15 mouse cellular contexts compared by ENCODE assay signal in genomic region chr3:105865122-105865521, GRCm38 (mm10). TPM values are rescaled to one million over a fixed set of nuclear protein-coding genes. Genes with fewer than 3 reads are reported as not detected.
DNase-seq lines count a peak whose midpoint lies in the region; ATAC-seq and TF ChIP-seq lines count a peak whose summit lies in the region.
"Had no signal": no experiment of that assay in that cellular context is flagged by ENCODE, and none has a peak within 500 bp of the region (broad histone marks: within the 10 kb centered on the region; RNA-seq: fewer than 3 reads in every experiment).

No protein-coding gene starts in this region.

- no peak overlapping the region for H3K4me2 ChIP-seq in forebrain, embryonic 15.5 days (replicated peaks)
- H3K4me2 ChIP-seq: embryonic facial prominence, embryonic 15.5 days; hindbrain, embryonic 12.5 days; kidney, embryonic 15.5 days had no signal

- H3K9me3 ChIP-seq in MEL (replicated peaks; ENCODE audit: insufficient read depth, low read length) = no peaks in the 10 kb centered on the region
- no peaks in the 10 kb centered on the region for H3K9me3 ChIP-seq in forebrain, embryonic 15.5 days
- H3K9me3 ChIP-seq: embryonic facial prominence, embryonic 15.5 days; hindbrain, embryonic 12.5 days; kidney, embryonic 15.5 days had no signal

- TF ChIP-seq POLR2A in MEL (IDR thresholded peaks at IDR 0.05; ENCODE audit: control insufficient read depth in 1 of 2, insufficient read depth in 1 of 2, low read depth in 1 of 2, low read length in 2 of 2, poor library complexity in 1 of 2) = no peak

- DNase-seq in layer of hippocampus, adult 8-10 months (ENCODE audit: low spot score in 2 of 2) = peak; percentile 15 to 38
- no peak for DNase-seq in layer of hippocampus, adult 9-10 months (ENCODE audit: low spot score)
- DNase-seq in MEL (ENCODE audit: low read depth, low spot score) = peak; percentile 50
- DNase-seq in testis, postnatal 10 days (ENCODE audit: low spot score) = no peak
- DNase-seq: adrenal gland, postnatal 36 days; cerebellum, adult 9-10 months; heart, adult 2 months had no signal

- peaks cover 0 to 8% of the 10 kb centered on the region in 2 experiments for H3K27me3 ChIP-seq in MEL (ENCODE audit: control insufficient read depth in 1 of 2, insufficient read depth in 2 of 2, low read length in 2 of 2)
- H3K27me3 ChIP-seq in forebrain, embryonic 15.5 days = no peaks in the 10 kb centered on the region
- H3K27me3 ChIP-seq: embryonic facial prominence, embryonic 15.5 days; hindbrain, embryonic 12.5 days; kidney, embryonic 15.5 days had no signal

- H3K9ac ChIP-seq in MEL (ENCODE audit: control insufficient read depth, low read depth, low read length, poor library complexity, severe bottlenecking) = no peak overlapping the region
- no peak overlapping the region for H3K9ac ChIP-seq in forebrain, embryonic 15.5 days (replicated peaks)
- H3K9ac ChIP-seq: embryonic facial prominence, embryonic 15.5 days; hindbrain, embryonic 12.5 days; kidney, embryonic 15.5 days; liver, embryonic 14.5 days had no signal

- H3K4me1 ChIP-seq in MEL (ENCODE audit: control insufficient read depth in 1 of 2, insufficient read depth in 2 of 2, low read length in 2 of 2) = no peaks in the 10 kb centered on the region
- H3K4me1 ChIP-seq in forebrain, embryonic 15.5 days = no peaks in the 10 kb centered on the region
- H3K4me1 ChIP-seq: hindbrain, embryonic 12.5 days had no signal

- peak overlapping the region; percentile 4 to 22; a peak in 1 of 4 replicates for H3K4me3 ChIP-seq in MEL (ENCODE audit: control insufficient read depth in 1 of 2, insufficient read depth in 1 of 2, low read depth in 2 of 2, low read length in 2 of 2)
- H3K4me3 ChIP-seq in forebrain, embryonic 15.5 days = no peak overlapping the region
- H3K4me3 ChIP-seq: embryonic facial prominence, embryonic 15.5 days; heart, adult 2 months; hindbrain, embryonic 12.5 days; kidney, embryonic 15.5 days had no signal

- WGBS in forebrain, embryonic 15.5 days = 78% methylated on average over 9 of the region's 9 CpGs

- H3K27ac ChIP-seq in MEL (ENCODE audit: control insufficient read depth, low read depth, low read length) = no peak overlapping the region
- H3K27ac ChIP-seq in forebrain, embryonic 15.5 days (replicated peaks) = no peak overlapping the region
- H3K27ac ChIP-seq: embryonic facial prominence, embryonic 15.5 days; hindbrain, embryonic 12.5 days; kidney, embryonic 15.5 days; liver, embryonic 14.5 days had no signal

- peak; percentile 80 for ATAC-seq in common myeloid progenitor, adult 5-6 weeks (replicated peaks; ENCODE audit: low read depth, poor library complexity, severe bottlenecking)
- peak; percentile 32; the same call in 1 of the 2 replicates for ATAC-seq in neutrophil, adult 5-6 weeks (ENCODE audit: extremely low read depth, insufficient number of reproducible peaks, low FRiP score, poor library complexity, severe bottlenecking)
- ATAC-seq in forebrain, embryonic 15.5 days (replicated peaks) = no peak

- no peaks in the 10 kb centered on the region for H3K36me3 ChIP-seq in MEL (ENCODE audit: control insufficient read depth in 1 of 2, insufficient read depth in 2 of 2, low read length in 2 of 2)
- H3K36me3 ChIP-seq in forebrain, embryonic 15.5 days = no peaks in the 10 kb centered on the region
- H3K36me3 ChIP-seq: embryonic facial prominence, embryonic 15.5 days; hindbrain, embryonic 12.5 days; kidney, embryonic 15.5 days had no signal

- no peaks in the 10 kb centered on the region for H3K79me2 ChIP-seq in MEL (ENCODE audit: control insufficient read depth, insufficient read depth, low read length, poor library complexity)

- no peak for TF ChIP-seq RAD21 in MEL (IDR thresholded peaks at IDR 0.05; ENCODE audit: low read depth, low read length)

- no peak for TF ChIP-seq CTCF in MEL (IDR thresholded peaks at IDR 0.05 in 2 of 3, conservative IDR thresholded peaks at IDR 0.05 in 1 of 3; ENCODE audit: control insufficient read depth in 1 of 3, insufficient read depth in 1 of 3, low read depth in 2 of 3, low read length in 3 of 3, poor library complexity in 1 of 3, severe bottlenecking in 1 of 3)

- TF ChIP-seq EP300 in MEL (IDR thresholded peaks at IDR 0.05; ENCODE audit: low read depth in 1 of 2, low read length in 2 of 2) = no peak

TF ChIP-seq in MEL, 35 proteins besides CTCF, POLR2A, EP300 and RAD21:
- TF ChIP-seq MEF2A (IDR thresholded peaks at IDR 0.05; ENCODE audit: extremely low read depth, insufficient replicate concordance, low read depth, low read length, poor library complexity, severe bottlenecking) (no peak), CHD2 (IDR thresholded peaks at IDR 0.05; ENCODE audit: low read length) (no peak), ZKSCAN1 (IDR thresholded peaks at IDR 0.05; ENCODE audit: low read depth, low read length) (no peak), NELFE (IDR thresholded peaks at IDR 0.05; ENCODE audit: low read depth, low read length) (no peak), CHD1 (IDR thresholded peaks at IDR 0.05; ENCODE audit: low read depth, low read length) (no peak), NRF1 (IDR thresholded peaks at IDR 0.05; ENCODE audit: insufficient read depth, low read depth, low read length, poor library complexity, severe bottlenecking) (no peak)

RNA-seq across cellular contexts. Expression of gene Adora3, which starts 5.5 kb away (rescaled TPM):
- total RNA-seq in layer of hippocampus, adult 8-10 months (2022) = 1 to 10 TPM in 3 of 4 experiments, under 1 TPM in 1; 0.89 to 3.8 (median 2.5) TPM
- 0.36 and 0.42 TPM in 2 replicates for total RNA-seq in MEL (2012; rRNA removed)
- polyA plus RNA-seq in MEL (2012; ENCODE audit: insufficient read depth in 1 of 2, insufficient read length in 2 of 2, low read depth in 1 of 2, low replicate concordance in 2 of 2, missing spikeins in 1 of 2) = under 1 TPM in 1 of 2 experiments, not detected in 1; 0.65 TPM
- 0.32 and 1.5 TPM in 2 replicates for total RNA-seq in common myeloid progenitor, adult 5-6 weeks (2017)
- 1.6 and 2.7 TPM in 2 replicates for total RNA-seq in neutrophil, adult 5-6 weeks (2017)
- 0.23 and 0.46 TPM in 2 replicates for polyA plus RNA-seq in forebrain, embryonic 15.5 days (2015; fragmentation: Nextera tagmentation; extraction: Ambion mirVana)
- total RNA-seq: heart, adult 2 months had no signal
- polyA plus RNA-seq: hindbrain, embryonic 12.5 days; kidney, embryonic 15.5 days had no signal

RNA-seq across cellular contexts. Expression of gene Tmigd3, which starts 5.6 kb away (rescaled TPM):
- under 1 TPM; 0.41 to 0.78 (median 0.63) TPM for total RNA-seq in layer of hippocampus, adult 8-10 months (2022)
- total RNA-seq in MEL (2012; rRNA removed) = 0.27 and 0.39 TPM in 2 replicates
- under 1 TPM in 1 of 2 experiments, not detected in 1; 0.36 TPM for polyA plus RNA-seq in MEL (2012; ENCODE audit: insufficient read depth in 1 of 2, insufficient read length in 2 of 2, low read depth in 1 of 2, low replicate concordance in 2 of 2, missing spikeins in 1 of 2)
- total RNA-seq in common myeloid progenitor, adult 5-6 weeks (2017) = 1.0 TPM in 1 of 2 replicates, not detected in the other
- total RNA-seq in neutrophil, adult 5-6 weeks (2017) = not detected in 2 replicates
- polyA plus RNA-seq in forebrain, embryonic 15.5 days (2015; fragmentation: Nextera tagmentation; extraction: Ambion mirVana) = 0.24 TPM in 1 of 2 replicates, not detected in the other
- total RNA-seq: left cerebral cortex, adult 8-10 months had no signal
- polyA plus RNA-seq: heart, adult 2 months; hindbrain, embryonic 12.5 days; kidney, embryonic 15.5 days had no signal

Comparison
In these comparisons a context has a peak if more than half of its experiments do, and no peak if none do; other contexts are left out.
1. DNase-seq: peak in layer of hippocampus, adult 8-10 months (2 of 2) and MEL (single experiment); none in layer of hippocampus, adult 9-10 months (single experiment) and testis, postnatal 10 days (single experiment).